Mouse (Mus musculus): ENCODE data around the gene Timp4. TPM values are rescaled to one million over a fixed set of nuclear protein-coding genes. Genes with fewer than 3 reads are reported as not detected.
A peak's percentile ranks its signal among the peaks of the same experiment; 100 is the strongest.

Timp4 gene
- polyA plus RNA-seq (2015; fragmentation: Nextera tagmentation; extraction: Ambion mirVana), result 30.5 and 34.2 TPM in 2 replicates

GRCm38 (mm10) chr6:115252099-115252873 lies at the start of gene Timp4:
Gene Timp4, minus strand, starts transcription at chr6:115252205.
- Histone ChIP-seq H3K9me3 (ENCODE audit: control insufficient read depth, low read length) (no peaks in the 10 kb centered on the region), H3K4me3 (ENCODE audit: low read length) (peak within 1 kb of the TSS; percentile 30), H3K36me3 (ENCODE audit: control insufficient read depth, insufficient read depth, low read length) (peaks cover 2% of the 10 kb centered on the region; the same call in 1 of the 2 replicates), H3K9ac (ENCODE audit: low read depth, low read length) (peak within 1 kb of the TSS; percentile 44), H3K27me3 (replicated peaks; ENCODE audit: control insufficient read depth, insufficient read depth, low read length) (no peaks in the 10 kb centered on the region), H3K4me1 (ENCODE audit: control insufficient read depth, insufficient read depth, low read depth, low read length) (peaks cover 3% of the 10 kb centered on the region), H3K4me2 (ENCODE audit: low read length) (peak within 1 kb of the TSS; percentile 47), H3K27ac (ENCODE audit: low read depth, low read length) (peak within 1 kb of the TSS; percentile 77)
- peak; percentile 91 for ATAC-seq
- 20% methylated on average over 7 of the region's 10 CpGs for WGBS

- Histone ChIP-seq H3K4me3 (ENCODE audit: low read length) (no peak overlapping the region), H3K9me3 (ENCODE audit: control insufficient read depth, low read length) (no peaks in the 10 kb centered on the region), H3K9ac (ENCODE audit: low read depth, low read length) (no peak overlapping the region), H3K4me1 (ENCODE audit: control insufficient read depth, insufficient read depth, low read depth, low read length) (no peaks in the 10 kb centered on the region), H3K4me2 (ENCODE audit: low read length) (no peak overlapping the region), H3K36me3 (ENCODE audit: control insufficient read depth, insufficient read depth, low read length) (no peaks in the 10 kb centered on the region), H3K27me3 (replicated peaks; ENCODE audit: control insufficient read depth, insufficient read depth, low read length) (no peaks in the 10 kb centered on the region), H3K27ac (ENCODE audit: low read depth, low read length) (no peak overlapping the region)
- WGBS, result 72% methylated on average over 2 of the region's 2 CpGs
- ATAC-seq, result no peak
These were observed 41.9 kb upstream of the Timp4 start for GRCm38 (mm10) chr6:115293877-115294276.

- Histone ChIP-seq H3K4me1 (ENCODE audit: control insufficient read depth, insufficient read depth, low read depth, low read length) (no peaks in the 10 kb centered on the region), H3K9me3 (ENCODE audit: control insufficient read depth, low read length) (no peaks in the 10 kb centered on the region), H3K9ac (ENCODE audit: low read depth, low read length) (no peak overlapping the region), H3K4me3 (ENCODE audit: low read length) (no peak overlapping the region), H3K36me3 (ENCODE audit: control insufficient read depth, insufficient read depth, low read length) (no peaks in the 10 kb centered on the region), H3K27ac (ENCODE audit: low read depth, low read length) (no peak overlapping the region), H3K27me3 (replicated peaks; ENCODE audit: control insufficient read depth, insufficient read depth, low read length) (no peaks in the 10 kb centered on the region), H3K4me2 (ENCODE audit: low read length) (no peak overlapping the region)
- no peak for ATAC-seq
- 80% methylated on average over 6 of the region's 6 CpGs for WGBS
These were observed 40.6 kb upstream of the Timp4 start for GRCm38 (mm10) chr6:115292621-115293020.

GRCm38 (mm10) chr6:115291823-115292222 lies 39.8 kb upstream of the Timp4 start:
- no peak overlapping the region for H3K27ac ChIP-seq (ENCODE audit: low read depth, low read length)
- H3K27me3 ChIP-seq (replicated peaks; ENCODE audit: control insufficient read depth, insufficient read depth, low read length), result no peaks in the 10 kb centered on the region
- no peaks in the 10 kb centered on the region for H3K4me1 ChIP-seq (ENCODE audit: control insufficient read depth, insufficient read depth, low read depth, low read length)
- ATAC-seq, result no peak
- no peak overlapping the region for H3K4me3 ChIP-seq (ENCODE audit: low read length)
- no peaks in the 10 kb centered on the region for H3K36me3 ChIP-seq (ENCODE audit: control insufficient read depth, insufficient read depth, low read length)
- no peak overlapping the region for H3K9ac ChIP-seq (ENCODE audit: low read depth, low read length)
- no peak overlapping the region for H3K4me2 ChIP-seq (ENCODE audit: low read length)
- WGBS, result 91% methylated on average over 6 of the region's 6 CpGs
- no peaks in the 10 kb centered on the region for H3K9me3 ChIP-seq (ENCODE audit: control insufficient read depth, low read length)

- Histone ChIP-seq H3K4me1 (ENCODE audit: control insufficient read depth, insufficient read depth, low read depth, low read length) (no peaks in the 10 kb centered on the region), H3K36me3 (ENCODE audit: control insufficient read depth, insufficient read depth, low read length) (no peaks in the 10 kb centered on the region), H3K9ac (ENCODE audit: low read depth, low read length) (no peak overlapping the region), H3K27me3 (replicated peaks; ENCODE audit: control insufficient read depth, insufficient read depth, low read length) (no peaks in the 10 kb centered on the region), H3K27ac (ENCODE audit: low read depth, low read length) (no peak overlapping the region), H3K4me3 (ENCODE audit: low read length) (no peak overlapping the region), H3K4me2 (ENCODE audit: low read length) (no peak overlapping the region), H3K9me3 (ENCODE audit: control insufficient read depth, low read length) (no peaks in the 10 kb centered on the region)
- no peak for ATAC-seq
- 87% methylated on average over 2 of the region's 2 CpGs for WGBS
These were observed 39.1 kb upstream of the Timp4 start for GRCm38 (mm10) chr6:115291068-115291467.

GRCm38 (mm10) chr6:115290561-115290960 lies 38.6 kb upstream of the Timp4 start:
- no peak overlapping the region for H3K27ac ChIP-seq (ENCODE audit: low read depth, low read length)
- H3K4me3 ChIP-seq (ENCODE audit: low read length), result no peak overlapping the region
- H3K27me3 ChIP-seq (replicated peaks; ENCODE audit: control insufficient read depth, insufficient read depth, low read length), result no peaks in the 10 kb centered on the region
- H3K4me1 ChIP-seq (ENCODE audit: control insufficient read depth, insufficient read depth, low read depth, low read length), result no peaks in the 10 kb centered on the region
- H3K9ac ChIP-seq (ENCODE audit: low read depth, low read length), result no peak overlapping the region
- no peaks in the 10 kb centered on the region for H3K36me3 ChIP-seq (ENCODE audit: control insufficient read depth, insufficient read depth, low read length)
- ATAC-seq, result no peak
- H3K4me2 ChIP-seq (ENCODE audit: low read length), result no peak overlapping the region
- H3K9me3 ChIP-seq (ENCODE audit: control insufficient read depth, low read length), result no peaks in the 10 kb centered on the region
- 58% methylated on average over 5 of the region's 5 CpGs for WGBS

- H3K9ac ChIP-seq (ENCODE audit: low read depth, low read length), result no peak overlapping the region
- no peak overlapping the region for H3K27ac ChIP-seq (ENCODE audit: low read depth, low read length)
- no peaks in the 10 kb centered on the region for H3K36me3 ChIP-seq (ENCODE audit: control insufficient read depth, insufficient read depth, low read length)
- ATAC-seq, result no peak
- no peaks in the 10 kb centered on the region for H3K4me1 ChIP-seq (ENCODE audit: control insufficient read depth, insufficient read depth, low read depth, low read length)
- no peaks in the 10 kb centered on the region for H3K27me3 ChIP-seq (replicated peaks; ENCODE audit: control insufficient read depth, insufficient read depth, low read length)
- H3K4me2 ChIP-seq (ENCODE audit: low read length), result no peak overlapping the region
- no peak overlapping the region for H3K4me3 ChIP-seq (ENCODE audit: low read length)
- WGBS, result 96% methylated on average over 3 of the region's 3 CpGs
- no peaks in the 10 kb centered on the region for H3K9me3 ChIP-seq (ENCODE audit: control insufficient read depth, low read length)
These were observed 36.2 kb upstream of the Timp4 start for GRCm38 (mm10) chr6:115288223-115288622.

GRCm38 (mm10) chr6:115286441-115286840 lies 34.4 kb upstream of the Timp4 start:
- no peak for ATAC-seq
- H3K4me1 ChIP-seq (ENCODE audit: control insufficient read depth, insufficient read depth, low read depth, low read length), result no peaks in the 10 kb centered on the region
- H3K4me3 ChIP-seq (ENCODE audit: low read length), result no peak overlapping the region
- H3K27me3 ChIP-seq (replicated peaks; ENCODE audit: control insufficient read depth, insufficient read depth, low read length), result no peaks in the 10 kb centered on the region
- no peak overlapping the region for H3K27ac ChIP-seq (ENCODE audit: low read depth, low read length)
- no peak overlapping the region for H3K4me2 ChIP-seq (ENCODE audit: low read length)
- H3K36me3 ChIP-seq (ENCODE audit: control insufficient read depth, insufficient read depth, low read length), result peaks cover 9% of the 10 kb centered on the region
- no peaks in the 10 kb centered on the region for H3K9me3 ChIP-seq (ENCODE audit: control insufficient read depth, low read length)
- WGBS, result 86% methylated on average over 6 of the region's 6 CpGs
- H3K9ac ChIP-seq (ENCODE audit: low read depth, low read length), result no peak overlapping the region

GRCm38 (mm10) chr6:115284153-115284552 lies 32.1 kb upstream of the Timp4 start:
- ATAC-seq, result no peak
- Histone ChIP-seq H3K4me3 (ENCODE audit: low read length) (no peak overlapping the region), H3K4me1 (ENCODE audit: control insufficient read depth, insufficient read depth, low read depth, low read length) (no peaks in the 10 kb centered on the region), H3K27ac (ENCODE audit: low read depth, low read length) (no peak overlapping the region), H3K36me3 (ENCODE audit: control insufficient read depth, insufficient read depth, low read length) (peaks cover 9% of the 10 kb centered on the region), H3K9ac (ENCODE audit: low read depth, low read length) (no peak overlapping the region), H3K27me3 (replicated peaks; ENCODE audit: control insufficient read depth, insufficient read depth, low read length) (no peaks in the 10 kb centered on the region), H3K4me2 (ENCODE audit: low read length) (no peak overlapping the region), H3K9me3 (ENCODE audit: control insufficient read depth, low read length) (no peaks in the 10 kb centered on the region)
- 97% methylated on average over 2 of the region's 2 CpGs for WGBS
